Mouse (Mus musculus): ENCODE data around the gene Herpud1. TPM values are rescaled to one million over a fixed set of nuclear protein-coding genes. Genes with fewer than 3 reads are reported as not detected.
A peak's percentile ranks its signal among the peaks of the same experiment; 100 is the strongest.

Herpud1 gene
- polyA plus RNA-seq (2012; rRNA removed): 90.6 and 97.8 TPM in 2 replicates

GRCm38 (mm10) chr8:94386214-94387026, at the start of gene Herpud1:
Herpud1 (plus strand) TSS chr8:94386438.
- H3K27ac ChIP-seq (ENCODE audit: insufficient read depth, low read length): peak within 1 kb of the TSS; percentile 99
- 0 out of 2 replicates have a peak, but pooled peaks cover 1% of the 10 kb centered on the region for H3K4me1 ChIP-seq (ENCODE audit: control insufficient read depth, insufficient read depth, low read length)
- TF ChIP-seq POLR2A (IDR thresholded peaks at IDR 0.05; ENCODE audit: extremely low read depth, insufficient read depth, low read length): peak; percentile 81
- TF ChIP-seq CTCF (IDR thresholded peaks at IDR 0.05; ENCODE audit: extremely low read depth, insufficient read depth, low read length): no peak
- H3K4me3 ChIP-seq (ENCODE audit: insufficient read depth, low read length): peak within 1 kb of the TSS; percentile 84

DNA sequence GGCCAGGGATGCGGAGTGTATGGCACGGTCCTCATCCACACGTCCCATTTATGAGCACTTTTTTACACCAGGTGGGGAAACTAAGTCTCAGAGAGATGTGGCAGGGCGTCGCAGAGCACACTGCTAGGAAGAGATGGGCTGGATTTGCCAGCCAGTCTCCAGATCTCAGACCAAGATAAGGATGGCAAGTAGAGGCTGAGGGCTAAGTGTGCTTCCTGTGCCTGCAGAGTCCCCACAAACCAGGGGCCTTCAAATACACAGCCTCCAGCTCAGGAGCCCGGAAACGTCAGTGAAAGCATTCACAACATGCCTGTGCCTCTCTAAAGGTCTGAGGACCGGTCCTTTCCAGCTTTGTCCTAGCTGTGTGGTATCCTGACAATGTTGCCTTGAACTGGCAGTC, 48.7 kb upstream of the Herpud1 start:
- TF ChIP-seq CTCF (IDR thresholded peaks at IDR 0.05; ENCODE audit: extremely low read depth, insufficient read depth, low read length) (no peak), POLR2A (IDR thresholded peaks at IDR 0.05; ENCODE audit: extremely low read depth, insufficient read depth, low read length) (no peak)
- Histone ChIP-seq H3K4me1 (ENCODE audit: control insufficient read depth, insufficient read depth, low read length) (no peaks in the 10 kb centered on the region), H3K27ac (ENCODE audit: insufficient read depth, low read length) (no peak overlapping the region), H3K4me3 (ENCODE audit: insufficient read depth, low read length) (no peak overlapping the region)

GRCm38 (mm10) chr8:94340796-94341195, 45.4 kb upstream of the Herpud1 start:
- no peak overlapping the region for H3K4me3 ChIP-seq (ENCODE audit: insufficient read depth, low read length)
- no peak overlapping the region for H3K27ac ChIP-seq (ENCODE audit: insufficient read depth, low read length)
- no peaks in the 10 kb centered on the region; the same call in 1 of the 2 replicates for H3K4me1 ChIP-seq (ENCODE audit: control insufficient read depth, insufficient read depth, low read length)
- TF ChIP-seq POLR2A (IDR thresholded peaks at IDR 0.05; ENCODE audit: extremely low read depth, insufficient read depth, low read length): no peak
- TF ChIP-seq CTCF (IDR thresholded peaks at IDR 0.05; ENCODE audit: extremely low read depth, insufficient read depth, low read length): no peak

GRCm38 (mm10) chr8:94342691-94343090, 43.5 kb upstream of the Herpud1 start:
- no peak overlapping the region for H3K4me3 ChIP-seq (ENCODE audit: insufficient read depth, low read length)
- H3K4me1 ChIP-seq (ENCODE audit: control insufficient read depth, insufficient read depth, low read length): no peaks in the 10 kb centered on the region; the same call in 1 of the 2 replicates
- TF ChIP-seq POLR2A (IDR thresholded peaks at IDR 0.05; ENCODE audit: extremely low read depth, insufficient read depth, low read length): no peak
- TF ChIP-seq CTCF (IDR thresholded peaks at IDR 0.05; ENCODE audit: extremely low read depth, insufficient read depth, low read length): no peak
- no peak overlapping the region for H3K27ac ChIP-seq (ENCODE audit: insufficient read depth, low read length)

DNA sequence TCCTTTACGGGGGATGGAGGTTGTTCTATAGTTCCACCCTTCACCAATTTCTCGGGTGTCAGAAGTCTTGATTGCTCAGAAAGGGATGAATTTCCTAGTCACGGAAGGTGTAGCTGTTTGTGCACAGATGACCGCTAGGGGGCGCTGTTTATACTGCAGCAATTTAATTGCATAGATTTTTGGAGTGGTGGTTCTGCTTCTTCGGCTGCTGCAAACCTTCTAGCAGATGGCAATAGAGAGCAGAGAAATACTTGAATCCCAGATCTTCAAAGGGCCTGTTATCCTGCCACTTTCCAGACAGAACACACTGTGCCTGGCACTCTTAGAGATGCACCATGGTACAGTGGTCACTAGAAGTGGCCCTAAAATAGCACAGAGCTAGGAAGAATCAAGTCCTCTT, 42.9 kb upstream of the Herpud1 start:
- Histone ChIP-seq H3K4me3 (ENCODE audit: insufficient read depth, low read length) (no peak overlapping the region), H3K27ac (ENCODE audit: insufficient read depth, low read length) (no peak overlapping the region), H3K4me1 (ENCODE audit: control insufficient read depth, insufficient read depth, low read length) (no peaks in the 10 kb centered on the region; the same call in 1 of the 2 replicates)
- TF ChIP-seq CTCF (IDR thresholded peaks at IDR 0.05; ENCODE audit: extremely low read depth, insufficient read depth, low read length) (peak; percentile 93), POLR2A (IDR thresholded peaks at IDR 0.05; ENCODE audit: extremely low read depth, insufficient read depth, low read length) (no peak)

DNA sequence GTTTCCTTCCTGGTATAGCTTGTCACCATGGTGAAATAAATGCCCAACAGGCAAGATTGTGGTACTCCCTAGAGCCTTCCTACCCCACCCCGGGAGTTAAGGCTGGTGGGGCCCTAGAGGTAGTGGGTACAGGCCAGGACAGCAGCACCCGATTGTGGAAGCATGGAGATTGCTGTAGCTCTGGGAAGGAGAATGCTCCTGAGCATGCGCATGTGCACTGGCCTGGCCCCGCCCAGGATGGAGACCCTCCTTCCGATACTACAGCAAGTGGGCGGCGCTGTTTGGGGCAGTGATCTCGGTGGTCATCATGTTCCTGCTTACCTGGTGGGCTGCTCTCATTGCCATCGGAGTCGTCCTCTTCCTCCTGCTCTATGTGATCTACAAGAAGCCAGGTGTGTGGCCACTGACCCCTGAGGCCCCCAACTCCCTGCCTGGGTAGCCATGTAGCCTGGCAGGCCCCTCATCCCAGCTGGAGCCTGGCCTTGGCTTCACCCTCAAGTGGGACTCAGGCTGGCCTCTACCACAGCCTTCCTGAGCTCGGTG, 42.4 kb upstream of the Herpud1 start:
- Histone ChIP-seq H3K4me3 (ENCODE audit: insufficient read depth, low read length) (no peak overlapping the region), H3K4me1 (ENCODE audit: control insufficient read depth, insufficient read depth, low read length) (no peaks in the 10 kb centered on the region; the same call in 1 of the 2 replicates), H3K27ac (ENCODE audit: insufficient read depth, low read length) (no peak overlapping the region)
- TF ChIP-seq CTCF (IDR thresholded peaks at IDR 0.05; ENCODE audit: extremely low read depth, insufficient read depth, low read length): no peak
- no peak for TF ChIP-seq POLR2A (IDR thresholded peaks at IDR 0.05; ENCODE audit: extremely low read depth, insufficient read depth, low read length)

GRCm38 (mm10) chr8:94345657-94346056, 40.6 kb upstream of the Herpud1 start:
- Histone ChIP-seq H3K4me3 (ENCODE audit: insufficient read depth, low read length) (no peak overlapping the region), H3K27ac (ENCODE audit: insufficient read depth, low read length) (no peak overlapping the region)
- TF ChIP-seq CTCF (IDR thresholded peaks at IDR 0.05; ENCODE audit: extremely low read depth, insufficient read depth, low read length): no peak

DNA sequence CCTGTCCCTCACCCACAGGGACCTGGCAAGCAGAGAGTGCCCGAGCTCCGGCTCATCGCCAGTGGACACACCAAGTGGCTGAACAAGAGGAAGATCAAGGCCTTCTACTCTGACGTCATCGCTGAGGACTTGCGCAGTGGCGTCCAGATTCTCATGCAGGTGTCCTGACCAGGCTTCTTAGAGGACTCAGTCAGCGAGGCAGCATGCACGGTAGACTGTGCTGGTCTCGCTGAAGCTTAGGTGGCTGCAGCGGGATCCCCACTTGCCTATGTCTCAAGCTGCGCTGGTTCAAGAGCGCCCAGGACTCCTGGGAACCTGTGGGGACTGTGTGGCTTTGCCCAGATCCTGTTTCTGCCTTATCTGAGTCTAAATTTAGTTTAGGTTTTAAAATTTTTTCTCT, 40.0 kb upstream of the Herpud1 start:
- Histone ChIP-seq H3K4me1 (ENCODE audit: control insufficient read depth, insufficient read depth, low read length) (no peaks in the 10 kb centered on the region; the same call in 1 of the 2 replicates), H3K27ac (ENCODE audit: insufficient read depth, low read length) (no peak overlapping the region), H3K4me3 (ENCODE audit: insufficient read depth, low read length) (no peak overlapping the region)
- TF ChIP-seq CTCF (IDR thresholded peaks at IDR 0.05; ENCODE audit: extremely low read depth, insufficient read depth, low read length) (no peak), POLR2A (IDR thresholded peaks at IDR 0.05; ENCODE audit: extremely low read depth, insufficient read depth, low read length) (no peak)

More at GRCm38 (mm10) chr8:94345657-94346056, 40.6 kb upstream of the Herpud1 start:
- no peaks in the 10 kb centered on the region; the same call in 1 of the 2 replicates for H3K4me1 ChIP-seq (ENCODE audit: control insufficient read depth, insufficient read depth, low read length)

- Histone ChIP-seq H3K4me3 (ENCODE audit: insufficient read depth, low read length) (no peak overlapping the region), H3K27ac (ENCODE audit: insufficient read depth, low read length) (no peak overlapping the region), H3K4me1 (ENCODE audit: control insufficient read depth, insufficient read depth, low read length) (no peaks in the 10 kb centered on the region; the same call in 1 of the 2 replicates)
- TF ChIP-seq CTCF (IDR thresholded peaks at IDR 0.05; ENCODE audit: extremely low read depth, insufficient read depth, low read length): no peak
- no peak for TF ChIP-seq POLR2A (IDR thresholded peaks at IDR 0.05; ENCODE audit: extremely low read depth, insufficient read depth, low read length)
Observed at GRCm38 (mm10) chr8:94348425-94348824, 37.8 kb upstream of the Herpud1 start.
